ENCODE assay signal across 9 mouse cellular contexts in the genomic region with DNA sequence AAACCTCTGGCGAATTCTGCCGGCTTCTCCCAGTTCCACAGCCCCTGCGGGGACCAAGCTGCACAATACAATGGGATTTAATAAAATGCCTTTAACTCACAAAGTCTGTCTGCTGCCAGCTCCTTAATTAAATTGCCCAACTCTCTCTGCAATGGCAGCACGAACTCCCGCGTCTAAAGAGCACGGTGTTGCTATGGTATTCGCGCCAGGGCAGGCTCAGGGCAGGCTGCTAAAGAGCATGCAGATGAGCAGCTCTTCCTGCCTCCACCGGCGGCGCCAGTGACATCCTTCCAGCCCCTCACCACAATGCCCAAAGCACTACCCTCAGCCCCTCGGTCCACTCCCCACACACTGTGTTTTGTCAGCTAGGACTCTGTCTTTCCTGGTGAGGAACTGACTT. TPM values are rescaled to one million over a fixed set of nuclear protein-coding genes. Genes with fewer than 3 reads are reported as not detected.
DNase-seq lines count a peak whose midpoint lies in the region; ATAC-seq lines count a peak whose summit lies in the region.
"Had no signal": no experiment of that assay in that cellular context is flagged by ENCODE, and none has a peak within 500 bp of the region (broad histone marks: within the 10 kb centered on the region; RNA-seq: fewer than 3 reads in every experiment).

No protein-coding gene starts in this region.

- ATAC-seq in kidney, embryonic 16.5 days (ENCODE audit: low FRiP score, low TSS enrichment): 0 out of 2 replicates have a peak, but pooled peaks have one; percentile 31
- peak; percentile 47 for ATAC-seq in forebrain, embryonic 15.5 days (replicated peaks)
- ATAC-seq in midbrain, embryonic 15.5 days (replicated peaks): peak; percentile 66
- ATAC-seq in megakaryocyte progenitor cell, adult 5-6 weeks (replicated peaks; ENCODE audit: poor library complexity): no peak

- H3K4me3 ChIP-seq in kidney, embryonic 16.5 days (ENCODE audit: low read length): no peak overlapping the region
- no peak overlapping the region for H3K4me3 ChIP-seq in forebrain, embryonic 15.5 days
- H3K4me3 ChIP-seq in midbrain, embryonic 15.5 days: no peak overlapping the region

- H3K9me3 ChIP-seq in kidney, embryonic 16.5 days (ENCODE audit: low read length): no peaks in the 10 kb centered on the region
- H3K9me3 ChIP-seq in forebrain, embryonic 15.5 days: no peaks in the 10 kb centered on the region
- H3K9me3 ChIP-seq in midbrain, embryonic 15.5 days: no peaks in the 10 kb centered on the region

- 0 out of 2 replicates have a peak overlapping the region, but pooled peaks have one; percentile 6 for H3K9ac ChIP-seq in kidney, embryonic 16.5 days (replicated peaks; ENCODE audit: low read length)
- H3K9ac ChIP-seq in forebrain, embryonic 15.5 days (replicated peaks): 0 out of 2 replicates have a peak overlapping the region, but pooled peaks have one; percentile 24
- 0 out of 2 replicates have a peak overlapping the region, but pooled peaks have one; percentile 1 for H3K9ac ChIP-seq in midbrain, embryonic 15.5 days

- peak overlapping the region; percentile 31; the same call in 1 of the 2 replicates for H3K4me2 ChIP-seq in kidney, embryonic 16.5 days (replicated peaks; ENCODE audit: low read depth, low read length)
- peak overlapping the region; percentile 19; the same call in 1 of the 2 replicates for H3K4me2 ChIP-seq in forebrain, embryonic 15.5 days (replicated peaks)
- H3K4me2 ChIP-seq in midbrain, embryonic 15.5 days: 0 out of 2 replicates have a peak overlapping the region, but pooled peaks have one; percentile 10

- DNase-seq in kidney, adult 9 months: no peak
- peak; percentile 64 for DNase-seq in brain, adult 2 months (ENCODE audit: low read depth, low spot score)
- DNase-seq in adrenal gland, postnatal 25 days: no peak
- no peak for DNase-seq in urinary bladder, postnatal 25 days (ENCODE audit: low spot score)
- DNase-seq: lung, adult 18-20 months had no signal

- H3K4me1 ChIP-seq in kidney, embryonic 16.5 days (ENCODE audit: insufficient read depth, low read length): peaks cover 14% of the 10 kb centered on the region
- peaks cover 56% of the 10 kb centered on the region for H3K4me1 ChIP-seq in forebrain, embryonic 15.5 days
- H3K4me1 ChIP-seq in midbrain, embryonic 15.5 days: peaks cover 51% of the 10 kb centered on the region

- H3K27me3 ChIP-seq in kidney, embryonic 16.5 days (ENCODE audit: insufficient read depth, low read length): no peaks in the 10 kb centered on the region
- H3K27me3 ChIP-seq in forebrain, embryonic 15.5 days: no peaks in the 10 kb centered on the region
- H3K27me3 ChIP-seq in midbrain, embryonic 15.5 days (replicated peaks): no peaks in the 10 kb centered on the region

- 11% methylated on average over 13 of the region's 13 CpGs for WGBS in kidney, embryonic 16.5 days
- 1% methylated on average over 13 of the region's 13 CpGs for WGBS in forebrain, embryonic 15.5 days
- 1% methylated on average over 13 of the region's 13 CpGs for WGBS in midbrain, embryonic 15.5 days

- H3K36me3 ChIP-seq in kidney, embryonic 16.5 days (ENCODE audit: insufficient read depth, low read length): no peaks in the 10 kb centered on the region
- no peaks in the 10 kb centered on the region for H3K36me3 ChIP-seq in forebrain, embryonic 15.5 days
- H3K36me3 ChIP-seq in midbrain, embryonic 15.5 days (replicated peaks): no peaks in the 10 kb centered on the region

- no peak overlapping the region for H3K27ac ChIP-seq in kidney, embryonic 16.5 days (ENCODE audit: low read length)
- H3K27ac ChIP-seq in forebrain, embryonic 15.5 days (replicated peaks): peak overlapping the region; percentile 72
- H3K27ac ChIP-seq in midbrain, embryonic 15.5 days: peak overlapping the region; percentile 76

RNA-seq across cellular contexts. Expression of a gene that starts 41.0 kb away (rescaled TPM):
- 4.1 and 5.2 TPM in 2 replicates for polyA plus RNA-seq in kidney, embryonic 16.5 days (2015; fragmentation: Nextera tagmentation; extraction: Ambion mirVana)
- polyA plus RNA-seq in forebrain, embryonic 15.5 days (2015; fragmentation: Nextera tagmentation; extraction: Ambion mirVana): 47.8 and 50.3 TPM in 2 replicates
- polyA plus RNA-seq in midbrain, embryonic 15.5 days (2015; fragmentation: Nextera tagmentation; extraction: Ambion mirVana): 56.8 and 60.2 TPM in 2 replicates
- total RNA-seq in megakaryocyte progenitor cell, adult 5-6 weeks (2015): not detected in 2 replicates
- not detected in 2 replicates for total RNA-seq in megakaryocyte progenitor cell, adult 5-6 weeks (2017)
- 9.4 and 9.7 TPM in 2 replicates for total RNA-seq in adrenal gland, postnatal 25 days (2021)
